In genomic region chr11:39723621-39724020, GRCm38 (mm10) we compare ENCODE assay signal across 21 mouse cellular contexts.
A peak's percentile ranks its signal among the peaks of the same experiment; 100 is the strongest.
DNase-seq lines count a peak whose midpoint lies in the region; ATAC-seq lines count a peak whose summit lies in the region.
"Had no signal": no experiment of that assay in that cellular context is flagged by ENCODE, and none has a peak within 500 bp of the region (broad histone marks: within the 10 kb centered on the region; RNA-seq: fewer than 3 reads in every experiment).

No protein-coding gene starts in this region.

- H3K27me3 ChIP-seq in forebrain, embryonic 16.5 days (replicated peaks; ENCODE audit: control insufficient read depth, insufficient read depth, low read length), result 0 out of 2 replicates have a peak, but pooled peaks cover 3% of the 10 kb centered on the region
- no peaks in the 10 kb centered on the region for H3K27me3 ChIP-seq in forebrain, embryonic 10.5 days (ENCODE audit: poor library complexity, severe bottlenecking)
- H3K27me3 ChIP-seq: forebrain, embryonic 12.5 days; hindbrain, embryonic 13.5 days; intestine, embryonic 15.5 days had no signal

- ATAC-seq in forebrain, embryonic 16.5 days, result peak; percentile 36; the same call in 1 of the 2 replicates
- ATAC-seq: activated CD4-positive, CD25-positive, alpha-beta regulatory T cell, adult 4 months; intestine, embryonic 15.5 days; Patski had no signal

- H3K4me1 ChIP-seq in forebrain, embryonic 16.5 days (replicated peaks; ENCODE audit: control insufficient read depth, insufficient read depth, low read length), result no peaks in the 10 kb centered on the region
- H3K4me1 ChIP-seq in forebrain, embryonic 10.5 days, result no peaks in the 10 kb centered on the region; the same call in 1 of the 2 replicates
- H3K4me1 ChIP-seq: forebrain, embryonic 12.5 days; heart, embryonic 10.5 days; hindbrain, embryonic 13.5 days; intestine, embryonic 15.5 days had no signal

- H3K4me3 ChIP-seq in forebrain, embryonic 16.5 days (replicated peaks; ENCODE audit: low read length), result no peak overlapping the region
- no peak overlapping the region for H3K4me3 ChIP-seq in forebrain, embryonic 10.5 days
- H3K4me3 ChIP-seq: forebrain, embryonic 12.5 days; heart, embryonic 10.5 days; hindbrain, embryonic 13.5 days; intestine, embryonic 15.5 days had no signal

- peak; percentile 53 to 65 for DNase-seq in cerebellum, postnatal 10 days
- DNase-seq in cerebellum, postnatal 36 days, result no peak
- DNase-seq in forebrain, embryonic 10.5 days (ENCODE audit: extremely low spot score, low spot score), result no peak
- peak; percentile 35 for DNase-seq in Muller cell, postnatal 12 days (ENCODE audit: inconsistent ontology term)
- DNase-seq in retina, postnatal 7 days (ENCODE audit: low read depth, low spot score), result peak; percentile 9
- DNase-seq in gastrocnemius, postnatal 10 days, result no peak
- DNase-seq: adrenal gland, adult 2 months; adrenal gland, postnatal 25 days; B cell, adult 2 months; cerebellum, adult 2 months; heart, adult 18-20 months; heart, postnatal 10 days; heart, postnatal 4 days; kidney, adult 18-20 months had no signal

- H3K4me2 ChIP-seq in forebrain, embryonic 16.5 days (ENCODE audit: low read length), result no peak overlapping the region
- H3K4me2 ChIP-seq: forebrain, embryonic 12.5 days; hindbrain, embryonic 13.5 days; intestine, embryonic 15.5 days had no signal

- no peak overlapping the region for H3K9ac ChIP-seq in forebrain, embryonic 16.5 days (replicated peaks; ENCODE audit: low read depth, low read length)
- H3K9ac ChIP-seq: forebrain, embryonic 12.5 days; hindbrain, embryonic 13.5 days; intestine, embryonic 15.5 days had no signal

- no peak overlapping the region for H3K27ac ChIP-seq in forebrain, embryonic 16.5 days (ENCODE audit: low read length)
- H3K27ac ChIP-seq in forebrain, embryonic 10.5 days, result no peak overlapping the region
- H3K27ac ChIP-seq: forebrain, embryonic 12.5 days; heart, embryonic 10.5 days; hindbrain, embryonic 13.5 days; intestine, embryonic 15.5 days had no signal

- no peaks in the 10 kb centered on the region for H3K36me3 ChIP-seq in forebrain, embryonic 16.5 days (ENCODE audit: control insufficient read depth, insufficient read depth)
- H3K36me3 ChIP-seq in forebrain, embryonic 10.5 days (replicated peaks), result no peaks in the 10 kb centered on the region
- H3K36me3 ChIP-seq: forebrain, embryonic 12.5 days; heart, embryonic 10.5 days; hindbrain, embryonic 13.5 days; intestine, embryonic 15.5 days had no signal

- H3K9me3 ChIP-seq in forebrain, embryonic 16.5 days (ENCODE audit: control insufficient read depth, low read length), result no peaks in the 10 kb centered on the region
- no peaks in the 10 kb centered on the region for H3K9me3 ChIP-seq in forebrain, embryonic 10.5 days
- H3K9me3 ChIP-seq: forebrain, embryonic 12.5 days; heart, embryonic 10.5 days; hindbrain, embryonic 13.5 days; intestine, embryonic 15.5 days had no signal

Comparison
In these comparisons a context has a peak if more than half of its experiments do, and no peak if none do; other contexts are left out.
1. DNase-seq: peak in cerebellum, postnatal 10 days (2 of 2), Muller cell, postnatal 12 days (single experiment) and retina, postnatal 7 days (single experiment); none in cerebellum, postnatal 36 days (0 of 2), forebrain, embryonic 10.5 days (single experiment) and gastrocnemius, postnatal 10 days (single experiment).